Mouse (Mus musculus) C2C12 (cell line): ENCODE data around the gene Xylt1. TPM values are rescaled to one million over a fixed set of nuclear protein-coding genes. Genes with fewer than 3 reads are reported as not detected.

Experiments
- H3K27me3 ChIP-seq: one replicate; pipeline ENCODE4 v1.6.1; 2011; ENCODE audit not compliant: control insufficient read depth, insufficient read depth, insufficient read length
- H3K36me3 ChIP-seq: one replicate; pipeline ENCODE4 v1.6.1; 2011; ENCODE audit not compliant: control insufficient read depth, insufficient read depth
- H3K4me3 ChIP-seq: one replicate; pipeline ENCODE4 v1.5.1; 2011; ENCODE audit warnings: mild to moderate bottlenecking, control low read depth; ENCODE audit not compliant: poor library complexity, insufficient read depth, severe bottlenecking
- H3K79me2 ChIP-seq: one replicate; pipeline ENCODE4 v1.6.1; 2011; ENCODE audit not compliant: control insufficient read depth, insufficient read depth
- H3K79me3 ChIP-seq: one replicate; pipeline ENCODE4 v1.6.1; 2011; ENCODE audit warnings: low read depth, control low read depth
- H3ac ChIP-seq: one replicate; pipeline ENCODE3; 2011; ENCODE audit warnings: low read depth; ENCODE audit not compliant: control insufficient read depth, insufficient read length
- CEBPB ChIP-seq: IDR thresholded peaks from one replicate; pipeline ENCODE4 v1.6.1; 2011; ENCODE audit warnings: low read depth, mild to moderate bottlenecking, control low read depth, moderate library complexity
- CTCF ChIP-seq: IDR thresholded peaks from one replicate; pipeline ENCODE4 v1.5.1; 2011; ENCODE audit not compliant: control insufficient read depth, insufficient read depth, insufficient read length
- FOSL1 ChIP-seq: IDR thresholded peaks from one replicate; pipeline ENCODE4 v1.8.0; 2011; ENCODE audit warnings: mild to moderate bottlenecking, low read length; ENCODE audit not compliant: poor library complexity, insufficient read depth, severe bottlenecking
- MAX ChIP-seq: IDR thresholded peaks from one replicate; pipeline ENCODE4 v1.6.1; 2011; ENCODE audit warnings: mild to moderate bottlenecking, control low read depth
- MYOD1 ChIP-seq: IDR thresholded peaks from one replicate; pipeline ENCODE4 v1.6.1; 2011; ENCODE audit warnings: low read depth; ENCODE audit not compliant: control insufficient read depth, insufficient read length
- MYOG ChIP-seq: IDR thresholded peaks from one replicate; pipeline ENCODE4 v1.6.1; 2011; ENCODE audit not compliant: control insufficient read depth, insufficient read length; ENCODE audit errors: extremely low read depth
- USF1 ChIP-seq: IDR thresholded peaks from one replicate; pipeline ENCODE4 v1.6.1; 2011; ENCODE audit warnings: low read depth, mild to moderate bottlenecking, control low read depth, moderate library complexity
- polyA plus RNA-seq: library from polyadenylated mRNA; unstranded; fragments of >200 nt; fragmentation: generic; extraction: Trizol; gene quantifications from one replicate; pipeline ENCODE4 v1.2.1, GENCODE M21; 2012; ENCODE audit warnings: missing spikeins

Gene Xylt1
- polyA plus RNA-seq, 1 experiment: not detected

- no peaks in the 10 kb centered on the region for H3K27me3 ChIP-seq
- no peaks in the 10 kb centered on the region for H3K36me3 ChIP-seq
- no peak overlapping the region for H3ac ChIP-seq
- TF ChIP-seq CEBPB (no peak), FOSL1 (no peak), MYOG (no peak), MAX (no peak), MYOD1 (no peak), CTCF (no peak)
- H3K79me3 ChIP-seq: no peaks in the 10 kb centered on the region
- H3K4me3 ChIP-seq: no peak overlapping the region
- no peaks in the 10 kb centered on the region for H3K79me2 ChIP-seq
These were observed 12.2 kb downstream of the Xylt1 start for GRCm38 (mm10) chr7:117392863-117393569.

- no peaks in the 10 kb centered on the region for H3K79me2 ChIP-seq
- H3K4me3 ChIP-seq: no peak overlapping the region
- no peak for TF ChIP-seq MYOG
- no peak for TF ChIP-seq CTCF
- TF ChIP-seq USF1: no peak
- no peak for TF ChIP-seq CEBPB
- TF ChIP-seq FOSL1: no peak
- no peak for TF ChIP-seq MYOD1
- no peak for TF ChIP-seq MAX
- H3K36me3 ChIP-seq: no peaks in the 10 kb centered on the region
- no peaks in the 10 kb centered on the region for H3K27me3 ChIP-seq
- H3K79me3 ChIP-seq: no peaks in the 10 kb centered on the region
- H3ac ChIP-seq: no peak overlapping the region
These were observed 13.2 kb downstream of the Xylt1 start for GRCm38 (mm10) chr7:117393976-117394375.

GRCm38 (mm10) chr7:117394380-117394779 is 13.6 kb downstream of the Xylt1 start:
- Histone ChIP-seq H3K79me2 (no peaks in the 10 kb centered on the region), H3K27me3 (no peaks in the 10 kb centered on the region), H3K4me3 (no peak overlapping the region), H3ac (no peak overlapping the region), H3K79me3 (no peaks in the 10 kb centered on the region), H3K36me3 (no peaks in the 10 kb centered on the region)
- TF ChIP-seq CEBPB: no peak
- TF ChIP-seq MYOG: no peak
- TF ChIP-seq CTCF: no peak
- no peak for TF ChIP-seq FOSL1
- TF ChIP-seq MAX: no peak
- no peak for TF ChIP-seq USF1
- no peak for TF ChIP-seq MYOD1

- H3K79me3 ChIP-seq: no peaks in the 10 kb centered on the region
- no peak overlapping the region for H3ac ChIP-seq
- H3K36me3 ChIP-seq: no peaks in the 10 kb centered on the region
- H3K79me2 ChIP-seq: no peaks in the 10 kb centered on the region
- no peak overlapping the region for H3K4me3 ChIP-seq
- no peaks in the 10 kb centered on the region for H3K27me3 ChIP-seq
- TF ChIP-seq CEBPB (no peak), MYOD1 (no peak), MAX (no peak)
These were observed 14.7 kb downstream of the Xylt1 start for GRCm38 (mm10) chr7:117395511-117395910.

- Histone ChIP-seq H3K79me3 (no peaks in the 10 kb centered on the region), H3K27me3 (no peaks in the 10 kb centered on the region), H3K4me3 (no peak overlapping the region), H3K79me2 (no peaks in the 10 kb centered on the region), H3ac (no peak overlapping the region), H3K36me3 (no peaks in the 10 kb centered on the region)
- TF ChIP-seq MYOG (no peak), CTCF (no peak), CEBPB (no peak), USF1 (no peak), FOSL1 (no peak), MAX (no peak), MYOD1 (no peak)
These were observed 17.1 kb downstream of the Xylt1 start for GRCm38 (mm10) chr7:117397877-117398276.

- no peaks in the 10 kb centered on the region for H3K79me2 ChIP-seq
- no peaks in the 10 kb centered on the region for H3K27me3 ChIP-seq
- TF ChIP-seq MYOD1 (no peak), MAX (no peak), USF1 (no peak), CEBPB (no peak)
- H3K4me3 ChIP-seq: no peak overlapping the region
- H3K36me3 ChIP-seq: no peaks in the 10 kb centered on the region
- no peak overlapping the region for H3ac ChIP-seq
- H3K79me3 ChIP-seq: no peaks in the 10 kb centered on the region
These were observed 19.2 kb downstream of the Xylt1 start for GRCm38 (mm10) chr7:117399971-117400370.
